Mouse (Mus musculus): ENCODE results near the gene Map3k20. TPM values are rescaled to one million over a fixed set of nuclear protein-coding genes. Genes with fewer than 3 reads are reported as not detected.

The Map3k20 gene
- polyA plus RNA-seq, 2 experiments: 5.6 to 7.5 TPM

- no peak for DNase-seq (ENCODE audit: low read depth in 3 of 3, low spot score in 3 of 3)
- TF ChIP-seq CTCF (IDR thresholded peaks at IDR 0.05; ENCODE audit: low read depth): no peak
- no peak for TF ChIP-seq EP300 (IDR thresholded peaks at IDR 0.05; ENCODE audit: low read depth)
- ATAC-seq (ENCODE audit: insufficient read depth): no peak
- H3K4me2 ChIP-seq (ENCODE audit: low read depth): no peak overlapping the region
- no peak overlapping the region for H3K9ac ChIP-seq (replicated peaks)
- H3K9me3 ChIP-seq (ENCODE audit: control insufficient read depth, low read length): no peaks in the 10 kb centered on the region
- H3K4me3 ChIP-seq (ENCODE audit: insufficient read depth in 1 of 2, low read depth in 2 of 2, low read length in 2 of 2): no peak overlapping the region
- H3K4me1 ChIP-seq (replicated peaks; ENCODE audit: control insufficient read depth in 2 of 2, insufficient read depth in 2 of 2, low read length in 1 of 2): 0 out of 4 replicates have a peak, but pooled peaks cover 0 to 5% of the 10 kb centered on the region in 2 experiments
- no peaks in the 10 kb centered on the region for H3K36me3 ChIP-seq (replicated peaks; ENCODE audit: control insufficient read depth, insufficient read depth, low read depth)
- H3K27ac ChIP-seq: no peak overlapping the region
- H3K27me3 ChIP-seq (ENCODE audit: control insufficient read depth, insufficient read depth, low read length): no peaks in the 10 kb centered on the region
- WGBS (ENCODE audit: insufficient replicate concordance): 58% methylated on average over 14 of the region's 14 CpGs
Observed at GRCm38 (mm10) chr2:72281971-72282370, 3.5 kb upstream of the Map3k20 start.

DNA sequence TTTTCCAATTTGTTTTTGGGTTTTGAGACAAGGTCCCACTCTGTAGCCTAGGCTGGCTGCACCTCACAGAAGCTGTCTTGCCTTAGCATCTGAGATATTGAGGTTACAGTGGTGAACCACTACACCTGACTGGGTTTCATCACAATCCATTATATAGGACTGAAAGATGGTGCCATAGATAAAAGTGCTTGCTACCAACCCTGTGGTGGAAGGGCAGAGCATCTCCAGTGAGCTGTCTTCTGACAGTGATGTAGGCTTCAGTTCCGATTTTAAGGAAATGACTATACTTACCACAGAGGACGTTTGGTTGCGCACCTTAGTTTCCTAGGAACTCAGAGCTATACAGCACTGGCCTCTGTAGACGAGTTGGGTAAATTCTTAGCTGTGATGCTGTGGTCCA lies 2.7 kb upstream of the Map3k20 start:
- no peak overlapping the region for H3K27ac ChIP-seq
- WGBS (ENCODE audit: insufficient replicate concordance): 58% methylated on average over 4 of the region's 4 CpGs
- no peak overlapping the region for H3K9ac ChIP-seq (replicated peaks)
- no peaks in the 10 kb centered on the region for H3K36me3 ChIP-seq (replicated peaks; ENCODE audit: control insufficient read depth, insufficient read depth, low read depth)
- no peak overlapping the region for H3K4me3 ChIP-seq (ENCODE audit: insufficient read depth in 1 of 2, low read depth in 2 of 2, low read length in 2 of 2)
- no peaks in the 10 kb centered on the region for H3K9me3 ChIP-seq (ENCODE audit: control insufficient read depth, low read length)
- no peak for TF ChIP-seq CTCF (IDR thresholded peaks at IDR 0.05; ENCODE audit: low read depth)
- TF ChIP-seq EP300 (IDR thresholded peaks at IDR 0.05; ENCODE audit: low read depth): no peak
- H3K27me3 ChIP-seq (ENCODE audit: control insufficient read depth, insufficient read depth, low read length): no peaks in the 10 kb centered on the region
- ATAC-seq (ENCODE audit: insufficient read depth): no peak
- H3K4me2 ChIP-seq (ENCODE audit: low read depth): no peak overlapping the region
- H3K4me1 ChIP-seq (replicated peaks; ENCODE audit: control insufficient read depth in 2 of 2, insufficient read depth in 2 of 2, low read length in 1 of 2): peaks cover 7 to 8% of the 10 kb centered on the region in 2 experiments; a peak in 3 of 4 replicates
- DNase-seq (ENCODE audit: low read depth in 3 of 3, low spot score in 3 of 3): no peak

DNA sequence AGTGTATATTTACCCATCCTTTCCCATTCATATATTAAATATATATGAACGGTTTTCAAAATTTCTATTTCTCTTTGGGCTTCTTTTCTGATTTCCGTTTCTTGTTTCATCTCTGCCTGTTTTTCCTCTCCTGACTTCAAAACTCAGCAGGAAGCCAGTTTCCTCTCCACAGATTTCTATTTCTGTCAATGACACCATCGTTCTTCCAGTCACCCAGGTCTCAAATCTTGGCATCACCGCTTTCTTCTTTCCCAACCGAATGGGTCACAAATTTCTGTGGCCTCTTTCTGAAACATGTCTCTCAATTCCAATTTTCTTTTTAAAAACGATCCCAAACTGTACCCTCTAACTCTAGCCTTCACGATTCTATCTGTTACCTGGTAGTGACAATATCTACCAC lies 748 bp upstream of the Map3k20 start:
- Histone ChIP-seq H3K4me3 (ENCODE audit: insufficient read depth in 1 of 2, low read depth in 2 of 2, low read length in 2 of 2) (peak overlapping the region in 1 of 2 experiments; percentile 96; a peak in 1 of 4 replicates), H3K4me2 (ENCODE audit: low read depth) (no peak overlapping the region), H3K36me3 (replicated peaks; ENCODE audit: control insufficient read depth, insufficient read depth, low read depth) (no peaks in the 10 kb centered on the region), H3K4me1 (replicated peaks; ENCODE audit: control insufficient read depth in 2 of 2, insufficient read depth in 2 of 2, low read length in 1 of 2) (peaks cover 9% of the 10 kb centered on the region in 2 experiments; a peak in 3 of 4 replicates), H3K9ac (replicated peaks) (no peak overlapping the region), H3K27me3 (ENCODE audit: control insufficient read depth, insufficient read depth, low read length) (no peaks in the 10 kb centered on the region), H3K9me3 (ENCODE audit: control insufficient read depth, low read length) (no peaks in the 10 kb centered on the region), H3K27ac (no peak overlapping the region)
- no peak for DNase-seq (ENCODE audit: low read depth in 3 of 3, low spot score in 3 of 3)
- WGBS (ENCODE audit: insufficient replicate concordance): 70% methylated on average over 7 of the region's 7 CpGs
- ATAC-seq (ENCODE audit: insufficient read depth): no peak
- TF ChIP-seq CTCF (IDR thresholded peaks at IDR 0.05; ENCODE audit: low read depth) (no peak), EP300 (IDR thresholded peaks at IDR 0.05; ENCODE audit: low read depth) (no peak)

DNA sequence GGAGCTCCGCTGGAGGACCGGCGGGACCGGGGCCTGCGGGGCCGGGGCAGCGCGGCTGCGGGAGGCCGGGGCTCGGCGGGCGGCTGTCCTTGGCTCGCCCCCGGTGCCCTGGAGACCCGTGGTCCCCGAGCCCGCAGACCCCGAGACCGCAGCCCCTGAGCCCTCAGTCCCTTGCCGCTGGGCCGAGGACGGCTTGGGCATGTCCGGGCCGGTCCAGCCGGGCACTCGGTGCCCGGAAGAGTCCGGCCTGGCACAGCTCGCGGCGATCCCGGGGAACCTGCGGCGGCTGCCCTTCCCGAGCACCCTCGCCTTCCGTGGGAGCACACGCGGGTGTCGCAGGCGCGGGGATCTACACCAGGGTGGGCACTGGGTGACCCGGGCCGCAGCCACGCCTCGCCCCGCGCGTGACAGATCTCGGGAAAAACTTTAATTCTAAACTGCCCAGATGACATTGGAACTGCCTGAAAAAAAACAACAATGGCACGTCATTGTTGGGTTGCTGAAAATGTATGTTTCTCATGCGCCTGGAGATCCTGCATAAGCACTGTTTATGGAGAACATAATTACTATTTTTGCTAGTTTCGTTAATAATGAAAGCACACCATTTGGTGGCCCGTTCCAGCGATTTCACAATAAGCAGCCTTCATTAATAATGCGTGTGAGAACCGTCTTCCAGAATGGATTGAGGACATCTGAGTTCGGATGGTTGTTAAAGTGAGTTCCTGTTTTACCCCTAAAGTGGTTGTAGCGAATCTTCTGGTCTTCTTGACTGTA lies 638 bp downstream of the Map3k20 start:
- DNase-seq (ENCODE audit: low read depth in 3 of 3, low spot score in 3 of 3): peak in 1 of 3 experiments; percentile 26
- TF ChIP-seq EP300 (IDR thresholded peaks at IDR 0.05; ENCODE audit: low read depth) (no peak), CTCF (IDR thresholded peaks at IDR 0.05; ENCODE audit: low read depth) (no peak)
- ATAC-seq (ENCODE audit: insufficient read depth): peak; percentile 51
- no peaks in the 10 kb centered on the region for H3K9me3 ChIP-seq (ENCODE audit: control insufficient read depth, low read length)
- H3K4me3 ChIP-seq (ENCODE audit: insufficient read depth in 1 of 2, low read depth in 2 of 2, low read length in 2 of 2): peak overlapping the region; percentile 60 to 96
- H3K36me3 ChIP-seq (replicated peaks; ENCODE audit: control insufficient read depth, insufficient read depth, low read depth): no peaks in the 10 kb centered on the region
- peaks cover 9% of the 10 kb centered on the region in 2 experiments; a peak in 3 of 4 replicates for H3K4me1 ChIP-seq (replicated peaks; ENCODE audit: control insufficient read depth in 2 of 2, insufficient read depth in 2 of 2, low read length in 1 of 2)
- under 1% methylated on average over 54 of the region's 60 CpGs for WGBS (ENCODE audit: insufficient replicate concordance)
- H3K27ac ChIP-seq: peak overlapping the region; percentile 55
- peak overlapping the region; percentile 67 for H3K4me2 ChIP-seq (ENCODE audit: low read depth)
- H3K9ac ChIP-seq (replicated peaks): peak overlapping the region; percentile 93
- no peaks in the 10 kb centered on the region for H3K27me3 ChIP-seq (ENCODE audit: control insufficient read depth, insufficient read depth, low read length)

DNA sequence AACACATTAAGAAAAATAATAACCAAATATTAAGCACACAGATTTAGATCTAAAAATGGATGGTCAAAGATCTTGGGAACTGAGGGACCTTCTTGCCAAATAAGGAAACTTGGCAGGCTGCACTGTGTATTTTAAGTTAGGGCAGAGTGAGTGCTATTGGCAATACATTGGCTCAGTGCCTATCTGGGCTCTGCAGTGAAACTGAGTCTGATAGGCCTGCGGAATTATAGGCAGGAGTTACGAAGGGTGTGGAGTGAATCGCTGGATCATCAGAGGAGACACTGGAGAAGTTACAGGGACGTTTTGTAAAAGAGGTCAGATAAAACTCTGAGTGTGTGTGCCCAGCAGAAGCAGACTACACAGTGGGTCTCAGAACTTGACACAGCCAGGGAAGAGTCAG lies 1.7 kb downstream of the Map3k20 start:
- peak overlapping the region; percentile 62 for H3K9ac ChIP-seq (replicated peaks)
- ATAC-seq (ENCODE audit: insufficient read depth): peak; percentile 87
- peak overlapping the region; percentile 80 for H3K27ac ChIP-seq
- H3K27me3 ChIP-seq (ENCODE audit: control insufficient read depth, insufficient read depth, low read length): no peaks in the 10 kb centered on the region
- peak overlapping the region; percentile 40 to 46 for H3K4me3 ChIP-seq (ENCODE audit: insufficient read depth in 1 of 2, low read depth in 2 of 2, low read length in 2 of 2)
- TF ChIP-seq CTCF (IDR thresholded peaks at IDR 0.05; ENCODE audit: low read depth) (no peak), EP300 (IDR thresholded peaks at IDR 0.05; ENCODE audit: low read depth) (peak; percentile 46; the same call in 1 of the 2 replicates)
- no peaks in the 10 kb centered on the region for H3K9me3 ChIP-seq (ENCODE audit: control insufficient read depth, low read length)
- peak; percentile 69 to 71 (median 71) for DNase-seq (ENCODE audit: low read depth in 3 of 3, low spot score in 3 of 3)
- H3K4me1 ChIP-seq (replicated peaks; ENCODE audit: control insufficient read depth in 2 of 2, insufficient read depth in 2 of 2, low read length in 1 of 2): peaks cover 9% of the 10 kb centered on the region in 2 experiments; a peak in 3 of 4 replicates
- no peaks in the 10 kb centered on the region for H3K36me3 ChIP-seq (replicated peaks; ENCODE audit: control insufficient read depth, insufficient read depth, low read depth)
- 8% methylated on average over 4 of the region's 4 CpGs for whole genome bisulfite sequencing (ENCODE audit: insufficient replicate concordance)
- peak overlapping the region; percentile 67 for H3K4me2 ChIP-seq (ENCODE audit: low read depth)

Measured in liver, embryonic 14.5 days (tissue).